Mouse (Mus musculus) G1E-ER4 (cell line): Measurements from ENCODE around the gene Ifnar2. TPM values are rescaled to one million over a fixed set of nuclear protein-coding genes. Genes with fewer than 3 reads are reported as not detected.

Experiments
- GATA1 ChIP-seq: IDR thresholded peaks from one replicate; pipeline ENCODE4 v1.8.0; 2012; ENCODE audit warnings: low read length, inconsistent platforms
- polyA plus RNA-seq: library from polyadenylated mRNA; stranded (reverse); fragments of >175 nt; gene quantifications from 2 replicates; pipeline ENCODE4 v1.2.3, GENCODE M21; 2012

Ifnar2 gene
- 28.8 and 44.2 TPM in 2 replicates for polyA plus RNA-seq

DNA sequence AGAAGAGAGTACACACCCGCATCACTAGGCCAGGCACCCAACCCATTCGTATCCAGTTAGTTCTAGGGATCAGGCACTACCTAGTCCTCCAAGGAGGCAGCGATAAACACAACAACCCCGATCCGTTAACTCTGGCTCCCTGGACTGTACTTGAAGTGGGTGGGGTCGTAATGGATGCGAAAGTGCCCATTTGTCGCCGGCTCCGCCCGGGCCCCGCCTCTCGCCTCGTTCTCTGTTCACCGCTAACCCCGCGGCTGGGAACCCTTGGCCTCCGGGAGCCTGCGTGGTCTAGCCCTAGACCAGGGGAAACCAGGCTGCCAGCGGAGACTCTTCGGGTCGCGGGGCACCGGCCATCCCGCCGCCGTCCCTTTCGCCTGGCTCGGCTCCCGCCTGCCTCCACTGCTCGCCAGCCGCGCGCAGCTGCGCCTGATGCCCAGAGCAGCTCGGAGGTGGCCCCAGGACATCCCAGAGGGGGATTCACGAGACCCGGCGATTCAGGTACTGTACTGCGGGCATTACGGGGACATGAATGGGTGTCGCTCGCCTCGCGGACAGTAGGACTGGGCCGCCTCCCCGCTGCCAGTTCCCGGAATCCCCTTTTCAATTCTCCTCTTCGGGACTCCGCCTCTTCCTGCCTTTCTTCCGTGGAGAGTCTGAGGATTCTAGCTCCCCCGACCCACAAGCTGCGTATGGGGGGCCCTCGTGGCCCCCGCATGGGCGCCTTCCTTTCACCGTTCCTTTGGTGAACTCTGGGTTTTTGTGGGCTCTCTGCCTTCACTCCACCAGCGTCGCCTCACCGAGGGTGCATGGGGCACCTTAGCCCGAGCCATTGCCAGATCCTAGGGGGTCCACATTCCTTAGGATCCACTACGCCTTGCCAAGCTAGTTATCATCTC is at the start of gene Ifnar2:
Gene Ifnar2, plus strand, starts transcription at position 207 of the 896 bp plus-strand sequence.
- no peak for TF ChIP-seq GATA1

DNA sequence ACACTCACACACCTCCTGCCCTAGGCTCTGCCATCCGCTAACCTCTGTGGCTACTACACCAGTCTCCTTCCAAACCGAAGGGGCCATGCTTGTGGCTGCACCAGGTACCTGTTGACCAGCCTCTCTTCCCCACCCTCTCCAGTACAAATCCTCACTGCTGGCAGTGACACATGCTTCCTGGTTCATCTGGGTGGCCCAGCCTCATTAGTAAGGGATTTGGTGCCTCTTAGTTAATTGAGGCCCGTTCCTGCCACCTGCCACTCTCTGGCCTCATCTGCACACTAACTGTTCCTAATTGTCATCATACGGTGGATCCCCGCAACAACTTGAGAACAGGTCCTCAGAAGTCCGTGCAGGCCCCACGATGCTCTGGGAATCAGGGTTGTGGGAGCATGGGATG is 45.0 kb upstream of the Ifnar2 start:
- no peak for TF ChIP-seq GATA1

DNA sequence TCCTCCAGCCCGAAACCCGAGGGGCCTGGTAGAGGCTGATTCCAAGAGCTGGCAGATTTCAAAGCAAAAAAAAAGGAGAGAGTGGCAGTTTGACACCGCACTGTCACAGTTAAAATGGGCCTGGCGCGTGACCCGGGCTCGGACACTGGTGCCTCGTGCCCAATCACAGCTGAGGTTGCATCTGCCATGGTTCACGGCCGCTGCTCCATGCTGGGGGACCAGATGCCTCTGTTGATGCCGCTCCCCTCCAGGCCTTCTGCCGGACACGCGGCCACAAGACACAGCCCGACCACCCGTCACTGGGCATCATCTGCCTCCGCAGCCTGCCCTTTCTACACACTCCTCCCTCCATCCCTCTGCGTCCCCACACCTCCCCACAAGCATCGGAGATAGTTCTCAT is 43.7 kb upstream of the Ifnar2 start:
- TF ChIP-seq GATA1, result no peak

DNA sequence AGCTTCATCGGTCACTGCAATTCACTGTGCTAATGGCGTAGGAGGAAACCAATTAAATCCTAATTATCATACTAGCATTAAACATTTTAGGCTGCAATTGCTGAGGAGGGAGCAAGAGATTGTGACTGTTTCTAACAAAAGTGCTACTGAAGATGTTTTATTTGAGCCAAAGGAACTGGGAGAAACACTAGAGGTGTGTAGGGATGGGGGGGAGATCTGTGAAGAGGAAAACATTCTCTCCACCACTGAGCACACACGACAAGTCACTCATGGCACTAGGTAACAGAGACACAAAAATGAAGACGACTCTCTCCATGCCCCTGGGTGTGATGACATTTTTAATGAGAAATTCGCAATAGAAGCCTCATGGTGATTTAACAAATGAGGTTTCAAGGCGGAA is 42.1 kb upstream of the Ifnar2 start:
- TF ChIP-seq GATA1, result no peak

DNA sequence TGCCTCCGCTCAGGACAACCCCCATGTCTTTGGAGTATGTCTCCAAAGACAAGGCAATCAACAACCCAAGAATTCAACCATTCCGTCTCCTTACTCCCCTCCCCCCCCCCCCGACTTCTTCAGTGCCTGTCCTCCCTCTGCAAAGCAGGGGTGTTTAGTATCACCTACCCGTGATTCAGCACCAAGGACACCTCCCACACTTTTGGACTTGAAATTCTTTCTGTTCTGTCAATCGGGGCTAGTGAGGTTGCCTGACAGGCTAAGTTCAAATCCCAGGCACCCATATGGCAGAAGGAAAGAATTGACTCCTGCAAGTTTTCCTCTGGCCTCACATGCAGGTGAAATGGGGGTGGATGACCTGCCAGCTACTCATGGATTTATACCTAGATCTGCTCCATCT is 41.4 kb upstream of the Ifnar2 start:
- TF ChIP-seq GATA1, result no peak

DNA sequence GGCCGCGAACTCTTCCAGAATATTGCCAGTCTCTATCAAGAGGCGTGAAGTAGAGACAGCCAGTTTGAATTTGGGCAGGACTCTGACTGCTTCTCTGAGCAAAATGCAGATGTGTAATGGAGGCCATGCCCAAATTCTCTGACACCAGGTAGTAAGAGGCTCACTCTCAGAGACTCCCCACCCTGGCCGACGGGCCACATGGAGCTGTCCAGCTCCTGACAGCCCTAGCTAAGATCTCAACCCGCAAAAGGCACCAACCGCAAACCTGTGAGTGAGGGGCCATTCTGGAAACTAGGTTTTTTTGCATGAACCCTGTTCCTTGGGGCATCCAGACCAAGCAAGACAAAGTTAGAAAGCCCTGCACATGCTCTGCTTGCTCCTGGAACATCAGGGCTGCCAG is 39.7 kb upstream of the Ifnar2 start:
- TF ChIP-seq GATA1, result no peak

DNA sequence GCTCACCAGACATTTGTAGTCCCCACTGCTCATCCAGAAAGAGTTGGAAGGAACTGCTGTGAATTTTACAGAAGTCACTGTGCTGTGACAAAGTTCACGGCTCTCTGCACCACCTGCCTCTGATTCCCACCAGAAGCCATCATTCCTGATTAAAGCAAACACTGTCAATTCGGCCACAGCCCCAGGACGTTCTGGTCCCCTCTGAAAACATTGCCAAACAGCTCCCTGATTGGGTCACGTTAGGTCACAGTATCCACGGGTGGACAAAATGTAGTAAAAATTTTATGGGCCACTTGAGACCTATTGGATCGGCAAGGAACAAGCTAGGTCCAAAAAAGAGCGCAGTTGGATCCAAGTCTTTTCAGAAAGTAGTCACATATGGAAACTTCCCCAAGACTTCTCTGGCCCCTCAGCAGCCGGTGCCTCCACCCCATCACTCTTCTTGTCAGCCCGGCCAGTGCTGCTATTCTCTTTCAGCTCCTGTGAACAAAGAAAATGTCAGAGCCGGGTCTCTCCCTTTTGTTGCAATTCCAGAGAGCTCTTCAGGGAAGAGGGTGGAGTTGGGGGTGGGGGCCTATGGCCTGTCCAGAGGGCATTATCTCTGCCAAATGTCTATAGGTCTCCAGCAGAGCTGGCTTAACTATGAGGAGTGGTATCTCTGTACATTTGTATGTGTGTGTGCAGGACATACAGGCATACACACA is 38.2 kb upstream of the Ifnar2 start:
- no peak for TF ChIP-seq GATA1

DNA sequence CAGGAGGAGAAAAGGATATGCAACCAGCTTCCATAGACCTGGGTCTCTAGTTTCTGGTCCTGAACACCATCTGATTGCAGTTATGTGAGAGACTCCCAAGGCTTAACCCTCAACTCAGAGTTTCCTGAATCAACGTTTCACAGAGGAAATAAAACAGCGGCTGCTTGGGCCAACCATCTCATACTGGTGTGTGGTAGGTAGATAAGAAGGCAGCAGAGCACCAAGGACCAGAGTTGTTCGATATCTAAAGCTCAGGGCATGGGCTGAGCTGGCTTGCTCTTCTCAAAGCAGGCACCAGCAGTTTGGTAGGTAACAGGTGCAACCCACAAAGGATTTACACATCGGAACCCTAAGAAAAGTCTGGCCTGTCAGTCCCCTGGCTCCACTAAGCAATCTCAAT is 35.8 kb upstream of the Ifnar2 start:
- TF ChIP-seq GATA1, result no peak

DNA sequence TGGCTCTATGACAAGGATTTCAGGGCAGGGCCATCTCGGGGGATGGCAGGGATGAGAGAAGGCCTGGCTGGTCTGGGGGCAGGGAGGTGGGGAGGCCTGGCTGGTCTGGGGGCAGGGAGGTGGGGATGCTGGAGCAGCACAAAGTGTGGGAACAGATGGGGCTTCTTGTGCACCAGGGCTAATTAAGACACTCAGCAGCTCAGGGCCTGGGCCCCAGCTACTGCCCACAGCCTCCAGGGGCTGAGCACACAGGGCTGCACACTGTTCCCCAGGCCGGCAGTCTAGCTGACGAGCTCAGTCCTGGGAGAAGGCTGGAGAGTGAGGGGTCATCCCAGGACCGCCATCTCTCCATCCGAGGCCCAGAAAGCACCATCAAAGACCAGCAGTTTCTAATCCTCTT is 35.1 kb upstream of the Ifnar2 start:
- TF ChIP-seq GATA1, result no peak

DNA sequence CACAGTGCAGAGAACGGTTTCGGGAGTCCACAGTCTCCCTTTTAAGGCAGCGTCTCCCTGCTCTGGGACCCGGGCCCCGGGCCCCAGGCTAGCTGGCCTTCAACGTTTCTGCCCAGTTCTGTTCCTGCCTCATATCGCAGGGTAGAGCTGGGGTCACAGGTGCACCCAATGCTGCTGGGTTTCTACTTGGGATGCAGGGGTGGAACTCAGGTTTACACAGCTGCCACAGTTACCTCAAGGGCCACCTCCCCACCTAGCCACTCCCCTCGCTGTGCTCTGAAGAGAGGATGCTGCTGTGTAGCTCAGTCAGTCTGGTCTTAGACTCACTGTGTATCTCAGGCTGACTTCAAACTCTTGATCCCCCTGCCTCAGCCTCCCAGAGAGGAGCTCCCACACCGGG is 26.1 kb upstream of the Ifnar2 start:
- no peak for TF ChIP-seq GATA1

DNA sequence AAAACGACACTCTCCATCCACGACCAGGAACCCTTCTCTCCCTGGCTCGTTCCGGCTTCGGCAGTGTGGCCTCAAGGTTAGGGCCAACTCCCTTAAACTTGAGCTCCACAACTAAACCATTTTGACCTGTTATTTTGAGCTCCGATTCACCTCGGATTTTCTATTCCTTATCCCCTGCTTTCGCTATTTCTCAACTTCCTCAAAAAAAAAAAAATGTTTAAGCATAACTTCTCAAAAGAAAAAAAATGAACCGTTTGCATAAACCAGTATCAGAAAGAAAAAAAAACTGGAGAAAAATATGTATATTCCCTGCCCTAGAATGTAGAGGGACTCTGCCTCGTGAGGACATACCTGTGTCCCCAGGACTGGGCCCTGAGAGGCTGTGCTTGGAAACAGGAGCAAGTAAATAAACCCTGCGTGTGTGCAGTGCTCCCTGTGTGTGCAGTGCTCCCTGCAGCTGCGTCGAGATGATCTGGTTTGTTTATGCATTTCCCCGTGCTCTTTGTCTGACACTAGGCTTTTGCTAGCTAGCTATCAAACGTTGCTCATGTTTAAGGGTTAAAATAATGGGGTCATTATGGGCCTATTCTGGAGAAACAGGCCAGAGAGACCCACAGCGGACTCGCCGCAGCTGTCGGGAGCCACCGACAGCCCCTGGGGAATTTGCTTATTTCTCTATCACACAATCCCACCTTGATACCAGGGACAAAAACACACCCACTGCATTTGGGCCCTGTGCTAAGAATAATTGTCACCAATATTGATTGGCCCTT is 24.9 kb upstream of the Ifnar2 start:
- no peak for TF ChIP-seq GATA1

DNA sequence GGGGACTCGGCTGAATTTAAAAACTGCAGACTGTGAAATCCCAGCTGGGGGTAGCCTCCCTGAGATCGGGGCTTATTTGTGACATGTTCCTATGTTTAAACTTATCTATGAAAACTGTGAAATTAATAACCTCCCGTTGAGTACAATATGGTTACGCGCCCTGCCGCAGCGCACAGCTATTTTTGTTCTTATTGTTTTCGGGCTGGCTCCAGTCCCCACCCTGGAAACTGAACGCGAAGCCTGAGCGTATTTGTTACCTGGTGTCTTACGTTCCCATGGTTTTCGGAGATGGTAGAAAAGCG is 24.4 kb upstream of the Ifnar2 start:
- TF ChIP-seq GATA1, result no peak

DNA sequence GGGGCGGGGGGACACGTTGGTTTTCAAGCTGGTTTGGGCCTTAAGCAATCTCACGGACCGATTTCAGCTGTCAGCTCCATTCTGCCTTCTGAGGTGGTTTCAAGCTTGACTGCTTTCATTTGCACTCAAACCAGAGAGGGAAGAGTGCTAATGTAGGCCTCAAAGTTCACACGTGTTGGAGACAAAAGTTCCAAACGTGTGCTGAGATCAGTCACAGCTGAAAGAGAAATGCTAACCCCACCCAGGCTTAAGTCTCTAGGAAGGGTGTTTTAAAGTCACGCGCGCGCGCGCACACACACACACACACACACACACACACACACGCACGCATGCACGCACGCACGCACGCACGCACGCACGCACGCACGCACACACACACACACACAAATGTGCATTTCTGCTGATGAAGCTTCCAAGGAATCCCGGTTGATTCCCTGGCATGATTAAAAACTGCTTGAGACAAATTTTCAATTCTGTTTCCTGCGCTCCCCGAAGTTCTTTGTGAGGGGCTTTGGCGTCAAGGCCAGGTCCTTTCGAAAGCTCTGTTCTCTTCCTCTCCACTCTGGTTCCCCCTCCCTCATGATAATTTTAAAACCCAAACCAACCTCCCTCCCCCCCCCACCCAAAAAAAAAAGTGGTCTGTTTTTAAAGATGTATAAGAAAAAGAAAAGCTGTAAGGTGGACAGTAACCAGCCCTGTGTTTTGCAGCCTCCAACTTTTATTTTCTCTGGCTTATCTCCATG is 23.8 kb upstream of the Ifnar2 start:
- no peak for TF ChIP-seq GATA1

DNA sequence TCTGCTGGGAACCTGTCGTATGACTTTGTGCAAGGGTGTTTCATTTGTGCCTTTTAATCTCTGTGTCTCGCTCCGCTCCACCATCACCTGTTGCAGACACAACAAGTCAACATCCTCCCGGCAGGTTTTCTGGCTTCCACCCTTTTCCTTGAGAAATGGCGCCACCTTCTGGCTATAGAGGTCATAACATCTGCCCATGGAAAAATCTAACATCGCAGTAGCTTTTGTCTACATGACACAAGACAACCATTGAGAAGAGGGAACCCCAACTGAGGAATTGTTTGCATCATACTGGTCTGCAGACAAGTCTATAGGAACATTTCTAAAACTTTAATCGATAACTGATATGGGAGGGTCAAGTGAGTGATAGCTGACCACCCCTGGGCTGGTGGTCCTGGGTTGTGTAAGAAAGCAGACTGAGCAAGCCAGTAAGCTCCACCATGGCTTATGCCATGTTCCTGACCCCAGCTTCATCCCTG is 20.5 kb upstream of the Ifnar2 start:
- no peak for TF ChIP-seq GATA1

DNA sequence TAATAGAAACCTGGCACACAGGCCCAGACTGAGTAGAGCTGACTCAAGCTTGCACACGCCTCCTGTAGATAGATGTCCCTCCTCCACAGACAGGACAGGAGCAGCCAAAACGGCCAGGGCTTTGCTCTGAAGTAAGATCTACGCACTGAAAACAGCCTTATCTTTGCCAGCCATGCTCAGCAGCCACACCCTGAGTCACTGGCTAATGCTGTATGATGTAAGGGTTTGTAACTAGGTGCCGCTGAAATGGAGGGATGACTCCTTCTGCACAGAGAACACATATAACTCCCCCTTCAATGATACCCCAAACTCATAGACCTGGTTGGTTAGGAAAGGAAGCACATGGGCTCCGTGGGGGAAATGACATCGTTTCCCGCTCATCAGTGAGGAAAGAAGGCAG is 19.8 kb upstream of the Ifnar2 start:
- TF ChIP-seq GATA1, result peak; percentile 73
